Mouse (Mus musculus) myocyte (in vitro differentiated cells): Measurements from ENCODE around the gene Skp2.

Source experiments
- CEBPB ChIP-seq: IDR thresholded peaks from 2 replicates; pipeline ENCODE4 v1.6.1; 2011; ENCODE audit warnings: mild to moderate bottlenecking, moderate library complexity; ENCODE audit not compliant: poor library complexity, insufficient read depth, severe bottlenecking
- E2F4 ChIP-seq: IDR thresholded peaks from one replicate; pipeline ENCODE4 v1.6.1; 2011; ENCODE audit warnings: mild to moderate bottlenecking, control low read depth, moderate library complexity; ENCODE audit not compliant: insufficient read depth
- MAX ChIP-seq: IDR thresholded peaks from one replicate; pipeline ENCODE4 v1.6.1; 2011; ENCODE audit warnings: low read depth, mild to moderate bottlenecking, control low read depth
- MYOD1 ChIP-seq, 3 experiments: IDR thresholded peaks; one replicate each; pipeline ENCODE4 v1.6.1; 2011; ENCODE audit warnings: control low read depth in 2 of 3, low read depth in 2 of 3, mild to moderate bottlenecking in 2 of 3, moderate library complexity in 1 of 3; ENCODE audit not compliant: insufficient read length in 2 of 3, control insufficient read depth in 1 of 3
- MYOG ChIP-seq, 3 experiments: IDR thresholded peaks; one replicate each; pipeline ENCODE4 v1.6.1; 2011; ENCODE audit warnings: control low read depth in 2 of 3, low read depth in 2 of 3, mild to moderate bottlenecking in 2 of 3; ENCODE audit not compliant: insufficient read length in 2 of 3, control insufficient read depth in 1 of 3, insufficient read depth in 1 of 3
- POLR2A ChIP-seq: IDR thresholded peaks from one replicate; pipeline ENCODE4 v1.6.1; 2011; ENCODE audit warnings: low read depth, mild to moderate bottlenecking, control low read depth, moderate library complexity; ENCODE audit not compliant: insufficient read length
- POLR2AphosphoS2 ChIP-seq: IDR thresholded peaks from one replicate; pipeline ENCODE4 v1.6.1; 2011; ENCODE audit warnings: low read depth, control low read depth; ENCODE audit not compliant: insufficient read length
- REST ChIP-seq: IDR thresholded peaks from one replicate; pipeline ENCODE4 v1.6.1; 2011; ENCODE audit warnings: mild to moderate bottlenecking, control low read depth, moderate library complexity; ENCODE audit not compliant: insufficient read depth, insufficient read length
- SRF ChIP-seq: IDR thresholded peaks from one replicate; pipeline ENCODE4 v1.6.1; 2011; ENCODE audit warnings: low read depth; ENCODE audit not compliant: control insufficient read depth, insufficient read length
- TCF12 ChIP-seq: IDR thresholded peaks from one replicate; pipeline ENCODE4 v1.6.1; 2011; ENCODE audit warnings: mild to moderate bottlenecking, control low read depth; ENCODE audit not compliant: poor library complexity, insufficient read depth, severe bottlenecking
- TCF3 ChIP-seq: IDR thresholded peaks from one replicate; pipeline ENCODE4 v1.6.1; 2011; ENCODE audit warnings: low read depth, control low read depth; ENCODE audit not compliant: insufficient read length
- USF1 ChIP-seq: IDR thresholded peaks from one replicate; pipeline ENCODE4 v1.6.1; 2011; ENCODE audit warnings: low read depth, mild to moderate bottlenecking, control low read depth, moderate library complexity

GRCm38 (mm10) chr15:9124856-9125255 lies 30.4 kb downstream of the Skp2 start:
- no peak for TF ChIP-seq TCF3
- TF ChIP-seq POLR2AphosphoS2 = no peak
- no peak for TF ChIP-seq POLR2A
- TF ChIP-seq MYOG (IDR thresholded peaks at IDR 0.05; ENCODE audit: control insufficient read depth in 1 of 3, insufficient read depth in 1 of 3, insufficient read length in 2 of 3, low read depth in 2 of 3) = no peak
- TF ChIP-seq MYOD1 (IDR thresholded peaks at IDR 0.05; ENCODE audit: control insufficient read depth in 1 of 3, insufficient read length in 2 of 3, low read depth in 2 of 3) = no peak
- no peak for TF ChIP-seq E2F4
- no peak for TF ChIP-seq TCF12
- no peak for TF ChIP-seq CEBPB
- TF ChIP-seq USF1 = no peak
- no peak for TF ChIP-seq MAX
- TF ChIP-seq SRF = no peak
- no peak for TF ChIP-seq REST
